Mouse (Mus musculus): ENCODE measurements around the gene Cd46. TPM values are rescaled to one million over a fixed set of nuclear protein-coding genes. Genes with fewer than 3 reads are reported as not detected.

Gene Cd46
- polyA plus RNA-seq, 1 experiment from 2014 or later: 0.51 TPM

DNA sequence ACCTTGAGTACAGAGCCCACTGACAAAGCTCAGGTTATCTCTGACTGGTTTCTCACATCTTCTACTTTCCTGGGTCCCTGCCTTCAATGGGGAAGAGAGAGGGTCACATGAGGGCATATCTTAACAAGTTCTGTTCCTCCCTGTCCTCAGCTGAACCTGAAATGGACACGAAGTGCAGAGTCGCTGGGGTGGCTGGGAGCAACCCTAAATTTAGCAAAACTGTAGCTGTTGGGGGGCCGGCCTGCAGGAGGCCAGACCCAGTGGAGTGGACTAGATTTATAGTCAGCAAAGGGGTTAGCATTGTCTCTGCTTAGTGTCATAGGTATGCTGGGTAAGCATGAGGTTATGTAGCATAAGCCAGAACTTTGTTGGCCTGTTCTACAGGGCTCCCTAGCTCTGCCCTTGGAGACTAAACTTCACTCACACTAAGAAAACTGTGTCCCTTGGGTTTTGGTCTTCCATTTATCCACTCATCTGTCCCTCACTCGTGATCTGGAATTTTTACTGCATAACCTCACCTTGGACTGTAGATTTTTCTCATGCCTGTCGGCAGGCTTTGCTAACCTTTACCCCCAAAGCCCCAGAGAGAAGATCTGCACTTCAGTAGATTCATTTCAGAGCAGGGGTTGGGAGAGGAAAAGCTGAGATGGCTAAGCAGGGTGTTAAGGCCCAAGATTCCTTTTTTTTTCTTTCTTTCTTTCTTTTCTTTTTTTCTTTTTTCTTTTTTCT lies 99.3 kb downstream of the Cd46 start:
- Histone ChIP-seq H3K4me2 (no peak overlapping the region), H3K27ac (no peak overlapping the region), H3K9ac (no peak overlapping the region), H3K36me3 (no peaks in the 10 kb centered on the region), H3K4me3 (no peak overlapping the region), H3K4me1 (no peaks in the 10 kb centered on the region), H3K27me3 (no peaks in the 10 kb centered on the region), H3K9me3 (no peaks in the 10 kb centered on the region)
- ATAC-seq (ENCODE audit: insufficient number of reproducible peaks, low FRiP score, low TSS enrichment, low read depth): no peak
- WGBS: 64% methylated on average over 5 of the region's 5 CpGs

DNA sequence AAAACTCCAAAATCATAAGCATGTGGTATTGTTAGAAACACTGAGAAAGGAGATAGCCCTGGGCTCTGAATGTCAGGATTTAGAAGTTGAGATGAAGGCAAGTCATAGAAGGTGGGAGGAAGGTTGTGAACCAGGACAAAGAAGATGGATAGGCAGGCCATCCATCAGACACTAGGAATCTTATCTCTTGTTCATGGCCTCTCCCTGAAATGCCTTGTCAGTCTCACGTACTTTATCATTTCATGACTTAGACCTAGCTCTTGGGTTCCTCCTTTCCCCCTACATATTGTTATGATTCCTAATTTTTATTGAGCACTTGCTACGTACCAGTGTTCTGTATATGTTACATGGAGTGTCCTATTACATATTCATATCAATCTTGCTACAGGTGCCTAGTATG lies 100.4 kb downstream of the Cd46 start:
- no peak for ATAC-seq (ENCODE audit: insufficient number of reproducible peaks, low FRiP score, low TSS enrichment, low read depth)
- 76% methylated on average over 2 of the region's 2 CpGs for WGBS
- no peak overlapping the region for H3K27ac ChIP-seq
- no peak overlapping the region for H3K9ac ChIP-seq
- H3K36me3 ChIP-seq: no peaks in the 10 kb centered on the region
- no peaks in the 10 kb centered on the region for H3K27me3 ChIP-seq
- no peaks in the 10 kb centered on the region for H3K9me3 ChIP-seq
- H3K4me3 ChIP-seq: no peak overlapping the region
- H3K4me2 ChIP-seq: no peak overlapping the region
- H3K4me1 ChIP-seq: no peaks in the 10 kb centered on the region

DNA sequence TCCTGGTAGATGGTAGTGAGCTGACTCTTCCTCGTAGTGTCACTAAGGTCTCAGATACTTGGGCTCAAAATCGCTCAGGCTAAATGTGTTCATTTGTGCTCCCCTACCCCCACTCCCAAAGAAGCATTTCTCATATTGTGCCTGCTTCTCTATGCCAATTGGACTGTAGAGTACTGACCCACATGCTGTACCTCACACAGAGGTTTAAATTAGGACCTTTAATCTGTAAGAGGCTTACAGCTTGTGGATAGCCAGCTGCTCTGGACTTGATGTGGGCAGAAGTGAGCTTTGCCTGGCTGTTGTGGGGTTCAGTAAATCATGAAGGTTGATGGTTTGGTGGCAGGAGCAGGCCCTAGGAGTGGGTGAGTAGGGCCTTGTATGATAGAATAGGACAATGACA lies 101.1 kb downstream of the Cd46 start:
- H3K27me3 ChIP-seq: no peaks in the 10 kb centered on the region
- H3K4me2 ChIP-seq: no peak overlapping the region
- no peak overlapping the region for H3K9ac ChIP-seq
- H3K4me1 ChIP-seq: no peaks in the 10 kb centered on the region
- H3K36me3 ChIP-seq: no peaks in the 10 kb centered on the region
- H3K4me3 ChIP-seq: no peak overlapping the region
- H3K9me3 ChIP-seq: no peaks in the 10 kb centered on the region
- WGBS: 66% methylated on average over 2 of the region's 2 CpGs
- H3K27ac ChIP-seq: no peak overlapping the region
- ATAC-seq (ENCODE audit: insufficient number of reproducible peaks, low FRiP score, low TSS enrichment, low read depth): no peak

DNA sequence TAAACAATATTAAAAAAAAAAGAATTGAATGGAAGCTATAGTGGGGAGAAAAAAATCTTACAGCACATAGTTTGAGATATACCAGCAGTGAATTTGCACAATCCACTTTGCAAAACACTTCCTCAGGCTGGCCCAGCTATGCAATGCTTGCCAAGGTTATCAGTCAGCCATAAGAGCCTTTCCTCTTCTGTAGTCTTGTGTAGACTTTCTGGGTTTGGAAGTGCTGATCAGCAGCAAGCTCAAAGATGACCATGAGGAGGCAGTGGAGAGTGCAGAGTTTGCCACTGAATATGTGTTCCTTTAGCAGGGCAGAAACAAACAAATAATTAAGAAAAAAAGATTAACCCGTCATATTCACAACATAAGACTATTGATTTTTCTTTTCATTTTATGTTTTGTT lies 103.0 kb downstream of the Cd46 start:
- H3K27ac ChIP-seq: no peak overlapping the region

More for the DNA sequence above, 103.0 kb downstream of the Cd46 start:
- no peaks in the 10 kb centered on the region for H3K27me3 ChIP-seq
- no peak overlapping the region for H3K4me3 ChIP-seq
- no peaks in the 10 kb centered on the region for H3K36me3 ChIP-seq
- no peaks in the 10 kb centered on the region for H3K4me1 ChIP-seq
- no peak overlapping the region for H3K9ac ChIP-seq
- no peak overlapping the region for H3K4me2 ChIP-seq
- WGBS: 89% methylated on average over 1 of the region's 1 CpGs
- ATAC-seq (ENCODE audit: insufficient number of reproducible peaks, low FRiP score, low TSS enrichment, low read depth): no peak
- no peaks in the 10 kb centered on the region for H3K9me3 ChIP-seq

MicroRNAs encoded within 50 kb of the gene (microRNA counts, 519-probe panel; counts per million panel counts)
- microRNA mmu-miR-29b: 2,581 counts per million, percentile 54 among the panel's probes with 10 or more counts
- 2,856 counts per million, percentile 63 among the panel's probes with 10 or more counts for microRNA mmu-miR-29c

Small RNAs within 50 kb of the gene (microRNA-seq; reads per million reads assigned to microRNA genes)
- 0.61 reads per million for gene Mir29b-2
- 39.9 reads per million, percentile 38 among the genes with 10 or more reads in this experiment for gene Mir29c

Other genes with a start within 250 kb of the Cd46 start
- gene Cd34, start 153.4 kb downstream of the Cd46 start, polyA plus RNA-seq (2015; fragmentation: Nextera tagmentation; extraction: Ambion mirVana): 125 and 143 TPM in 2 replicates
- gene Cr1l, start 39.3 kb upstream of the Cd46 start, polyA plus RNA-seq (2015; fragmentation: Nextera tagmentation; extraction: Ambion mirVana): 69.6 and 71.0 TPM in 2 replicates
- 0.05 and 0.15 TPM in 2 replicates for gene Cr2, start 84.5 kb upstream of the Cd46 start, polyA plus RNA-seq (2015; fragmentation: Nextera tagmentation; extraction: Ambion mirVana)